Mouse (Mus musculus) CH12.LX (cell line): ENCODE results near the gene Pced1b. TPM values are rescaled to one million over a fixed set of nuclear protein-coding genes. Genes with fewer than 3 reads are reported as not detected.
A peak's percentile ranks its signal among the peaks of the same experiment; 100 is the strongest.

Experiments
- DNase-seq: peaks from one replicate; pipeline ENCODE4 v3.0.0-alpha.2; 2013; ENCODE audit errors: extremely low read depth
- H3K27ac ChIP-seq: 2 replicates; pipeline ENCODE4 v1.5.1; 2012; ENCODE audit warnings: low read depth, mild to moderate bottlenecking, control low read depth, moderate library complexity; ENCODE audit not compliant: insufficient read depth
- H3K27me3 ChIP-seq: replicated peaks from 2 replicates; pipeline ENCODE3; 2012; ENCODE audit warnings: inconsistent platforms
- H3K36me3 ChIP-seq, 2 experiments: replicated peaks in 1 of 2; 2 replicates each; pipeline versions ENCODE3 to v1.6.1; 2012; ENCODE audit warnings: inconsistent platforms in 1 of 2, low read length in 1 of 2, mild to moderate bottlenecking in 1 of 2, mixed read lengths in 1 of 2, moderate library complexity in 1 of 2; ENCODE audit not compliant: control insufficient read depth in 1 of 2, insufficient read depth in 1 of 2
- H3K4me1 ChIP-seq, 2 experiments: 2 replicates each; pipeline ENCODE4 v1.6.1; 2012; ENCODE audit warnings: inconsistent platforms in 1 of 2, moderate library complexity in 1 of 2; ENCODE audit not compliant: insufficient read depth in 2 of 2, control insufficient read depth in 1 of 2
- H3K4me2 ChIP-seq: 2 replicates; pipeline ENCODE4 v1.6.1; 2012; ENCODE audit warnings: low read depth, mild to moderate bottlenecking, control low read depth; ENCODE audit not compliant: poor library complexity, insufficient read depth, severe bottlenecking
- H3K4me3 ChIP-seq, 3 experiments: fragments of 150-350 bp in 1 of 3; sonication (generic) in 1 of 3; replicated peaks in 1 of 3; 2 replicates each; pipeline versions ENCODE3 to v1.5.1; 2011 to 2012; ENCODE audit warnings: low read depth in 2 of 3, low read length in 2 of 3, mild to moderate bottlenecking in 2 of 3, moderate library complexity in 2 of 3, control low read depth in 1 of 3, improper control_type of control experiment in 1 of 3, inconsistent platforms in 1 of 3, mixed read lengths in 1 of 3; ENCODE audit not compliant: poor library complexity in 1 of 3
- H3K79me2 ChIP-seq: replicated peaks from 2 replicates; pipeline ENCODE4 v1.6.1; 2012; ENCODE audit warnings: mild to moderate bottlenecking, moderate library complexity; ENCODE audit not compliant: control insufficient read depth, poor library complexity, insufficient read depth, severe bottlenecking; ENCODE audit errors: extremely low read depth
- H3K9ac ChIP-seq: 2 replicates; pipeline ENCODE4 v1.6.1; 2012; ENCODE audit warnings: low read depth, mild to moderate bottlenecking, control low read depth, moderate library complexity; ENCODE audit not compliant: insufficient read depth
- H3K9me3 ChIP-seq: replicated peaks from 2 replicates; pipeline ENCODE3; 2012; ENCODE audit warnings: low read length, inconsistent platforms, mixed read lengths
- E2F4 ChIP-seq: IDR thresholded peaks from 2 replicates; pipeline ENCODE4 v1.6.1; 2011; ENCODE audit warnings: low read depth, low read length, improper control_type of control experiment; ENCODE audit not compliant: insufficient replicate concordance
- ELF1 ChIP-seq: IDR thresholded peaks from 2 replicates; pipeline ENCODE4 v1.6.1; 2014; ENCODE audit warnings: low read depth, mild to moderate bottlenecking, inconsistent platforms, low read length, improper control_type of control experiment
- EP300 ChIP-seq: IDR thresholded peaks from 2 replicates; pipeline ENCODE4 v1.6.1; 2011; ENCODE audit warnings: low read length, improper control_type of control experiment
- GABPA ChIP-seq: IDR thresholded peaks from 2 replicates; pipeline ENCODE4 v1.6.1; 2012; ENCODE audit warnings: low read depth, low read length, improper control_type of control experiment, inconsistent platforms; ENCODE audit not compliant: insufficient replicate concordance
- MXI1 ChIP-seq: IDR thresholded peaks from 2 replicates; pipeline ENCODE4 v1.6.1; 2011; ENCODE audit warnings: mild to moderate bottlenecking, low read depth, low read length, improper control_type of control experiment
- TBP ChIP-seq: conservative IDR thresholded peaks from 2 replicates; pipeline ENCODE4 v1.6.1; 2011; ENCODE audit warnings: low read depth, low read length, improper control_type of control experiment
- USF2 ChIP-seq: conservative IDR thresholded peaks from 2 replicates; pipeline ENCODE4 v1.6.1; 2011; ENCODE audit warnings: low read depth, low read length, improper control_type of control experiment
- dilution Hi-C: fragments of 300-500 bp; cut with MboI; formaldehyde crosslinking; loops from 2 replicates; pipeline ENCODE4 v1.14.3; 2020; ENCODE audit warnings: low sequenced_read_pairs; ENCODE audit not compliant: extremely low pct_unique_long_range_greater_than_20kb, extremely low pct_ligation_motif_present
- in situ Hi-C: fragments of 300-500 bp; cut with MboI; formaldehyde crosslinking; loops from 3 replicates; pipeline ENCODE4 v1.14.3; 2019; ENCODE audit warnings: low sequenced_read_pairs, low pct_ligation_motif_present, low pct_unique_long_range_greater_than_20kb, mixed read lengths
- polyA plus RNA-seq: library from polyadenylated mRNA; unstranded; fragments of >175 nt; gene quantifications from 2 replicates; pipeline ENCODE4 v1.2.1, GENCODE M21; 2012; ENCODE audit warnings: low read depth; ENCODE audit not compliant: insufficient read length
- total RNA-seq, 2 experiments: library from RNA; depleted of rRNA; stranded (reverse); fragments of 300-350 nt in 1 of 2; fragments of >200 nt in 1 of 2; gene quantifications; 2 replicates each; pipeline ENCODE4 v1.2.3; 2012 to 2014

Pced1b gene
- total and polyA plus RNA-seq, 3 experiments, result 12.3 to 44.2 (median 21.1) TPM

- no peak overlapping the region for H3K27ac ChIP-seq
- H3K36me3 ChIP-seq, result no peaks in the 10 kb centered on the region
- H3K4me1 ChIP-seq, result peaks cover 0 to 30% of the 10 kb centered on the region in 2 experiments; a peak in 2 of 4 replicates
- TF ChIP-seq EP300 (no peak), USF2 (no peak)
- no peak overlapping the region for H3K4me3 ChIP-seq
- no peaks in the 10 kb centered on the region for H3K27me3 ChIP-seq
- dilution Hi-C loops (no loop called here), in situ Hi-C loops (no loop called here)
- no peaks in the 10 kb centered on the region for H3K79me2 ChIP-seq
- H3K9ac ChIP-seq, result no peak overlapping the region
- H3K9me3 ChIP-seq, result peaks cover 3% of the 10 kb centered on the region
- H3K4me2 ChIP-seq, result no peak overlapping the region
- DNase-seq, result no peak
These were observed 90.9 kb downstream of the Pced1b start for GRCm38 (mm10) chr15:97337636-97338352.

- peaks cover 3% of the 10 kb centered on the region for H3K9me3 ChIP-seq
- TF ChIP-seq USF2 (no peak), TBP (no peak), E2F4 (no peak), GABPA (no peak)
- TF ChIP-seq, all 38 proteins: peak for 0
- no peaks in the 10 kb centered on the region for H3K27me3 ChIP-seq
- no peaks in the 10 kb centered on the region for H3K79me2 ChIP-seq
- in situ Hi-C loops, result no loop called here
- H3K4me3 ChIP-seq, result no peak overlapping the region
- DNase-seq, result no peak
- H3K4me2 ChIP-seq, result no peak overlapping the region
- no peak overlapping the region for H3K27ac ChIP-seq
- peaks cover 0 to 35% of the 10 kb centered on the region in 2 experiments; a peak in 2 of 4 replicates for H3K4me1 ChIP-seq
- dilution Hi-C loops, result no loop called here
- H3K9ac ChIP-seq, result no peak overlapping the region
- H3K36me3 ChIP-seq, result no peaks in the 10 kb centered on the region
These were observed 91.6 kb downstream of the Pced1b start for GRCm38 (mm10) chr15:97338377-97339060.

GRCm38 (mm10) chr15:97342336-97342735 is 95.4 kb downstream of the Pced1b start:
- H3K36me3 ChIP-seq, result no peaks in the 10 kb centered on the region
- H3K9ac ChIP-seq, result no peak overlapping the region
- no peak overlapping the region for H3K4me3 ChIP-seq
- H3K79me2 ChIP-seq, result no peaks in the 10 kb centered on the region
- no peak overlapping the region for H3K4me2 ChIP-seq
- no peak overlapping the region for H3K27ac ChIP-seq
- no peaks in the 10 kb centered on the region for H3K27me3 ChIP-seq
- peak; percentile 19; the same call in 1 of the 2 replicates for TF ChIP-seq EP300
- TF ChIP-seq MXI1, result no peak
- 0 out of 2 replicates have a peak, but pooled peaks have one; percentile 15 for TF ChIP-seq ELF1
- TF ChIP-seq, all 38 proteins: peak for 2
- in situ Hi-C loops, result no loop called here
- dilution Hi-C loops, result no loop called here
- peak; percentile 56 for DNase-seq
- peaks cover 3% of the 10 kb centered on the region for H3K9me3 ChIP-seq
- peaks cover 0 to 60% of the 10 kb centered on the region in 2 experiments; a peak in 2 of 4 replicates for H3K4me1 ChIP-seq
